Mouse (Mus musculus): Measurements from ENCODE around the gene Notch2. TPM values are rescaled to one million over a fixed set of nuclear protein-coding genes. Genes with fewer than 3 reads are reported as not detected.

Notch2 gene
- polyA plus RNA-seq, 1 experiment from 2014 or later: 35.7 TPM

- Histone ChIP-seq H3K4me1 (replicated peaks) (no peaks in the 10 kb centered on the region), H3K4me2 (no peak overlapping the region), H3K36me3 (peaks cover 99% of the 10 kb centered on the region), H3K9ac (replicated peaks) (no peak overlapping the region), H3K27ac (no peak overlapping the region), H3K27me3 (no peaks in the 10 kb centered on the region), H3K4me3 (replicated peaks) (no peak overlapping the region), H3K9me3 (no peaks in the 10 kb centered on the region)
- no peak for ATAC-seq (ENCODE audit: insufficient number of reproducible peaks, insufficient read depth, low FRiP score, low TSS enrichment, low read depth)
- WGBS: 92% methylated on average over 13 of the region's 13 CpGs
Observed at GRCm38 (mm10) chr3:98142862-98143261, 129.5 kb downstream of the Notch2 start.

- Histone ChIP-seq H3K9ac (replicated peaks) (no peak overlapping the region), H3K27me3 (no peaks in the 10 kb centered on the region), H3K4me2 (no peak overlapping the region), H3K27ac (no peak overlapping the region), H3K36me3 (peaks cover 93% of the 10 kb centered on the region), H3K4me3 (replicated peaks) (no peak overlapping the region), H3K9me3 (no peaks in the 10 kb centered on the region), H3K4me1 (replicated peaks) (no peaks in the 10 kb centered on the region)
- ATAC-seq (ENCODE audit: insufficient number of reproducible peaks, insufficient read depth, low FRiP score, low TSS enrichment, low read depth): no peak
- 86% methylated on average over 10 of the region's 10 CpGs for WGBS
Observed at GRCm38 (mm10) chr3:98145204-98145603, 131.9 kb downstream of the Notch2 start.

- H3K27ac ChIP-seq: no peak overlapping the region
- WGBS: 96% methylated on average over 29 of the region's 29 CpGs
- no peaks in the 10 kb centered on the region for H3K9me3 ChIP-seq
- peaks cover 84% of the 10 kb centered on the region for H3K36me3 ChIP-seq
- no peak overlapping the region for H3K4me2 ChIP-seq
- no peaks in the 10 kb centered on the region for H3K4me1 ChIP-seq (replicated peaks)
- H3K27me3 ChIP-seq: no peaks in the 10 kb centered on the region
- ATAC-seq (ENCODE audit: insufficient number of reproducible peaks, insufficient read depth, low FRiP score, low TSS enrichment, low read depth): no peak
- no peak overlapping the region for H3K9ac ChIP-seq (replicated peaks)
- H3K4me3 ChIP-seq (replicated peaks): no peak overlapping the region
Observed at GRCm38 (mm10) chr3:98146471-98147410, 133.4 kb downstream of the Notch2 start.

- 95% methylated on average over 14 of the region's 14 CpGs for WGBS
Observed at GRCm38 (mm10) chr3:98147706-98148105, 134.4 kb downstream of the Notch2 start.

GRCm38 (mm10) chr3:98149881-98150280 is 136.6 kb downstream of the Notch2 start:
- Histone ChIP-seq H3K4me1 (replicated peaks) (no peaks in the 10 kb centered on the region), H3K4me3 (replicated peaks) (no peak overlapping the region), H3K36me3 (peaks cover 52% of the 10 kb centered on the region), H3K27me3 (no peaks in the 10 kb centered on the region), H3K27ac (no peak overlapping the region), H3K9me3 (no peaks in the 10 kb centered on the region), H3K9ac (replicated peaks) (no peak overlapping the region), H3K4me2 (no peak overlapping the region)
- WGBS: 96% methylated on average over 11 of the region's 11 CpGs
- ATAC-seq (ENCODE audit: insufficient number of reproducible peaks, insufficient read depth, low FRiP score, low TSS enrichment, low read depth): no peak

More at GRCm38 (mm10) chr3:98147706-98148105, 134.4 kb downstream of the Notch2 start:
- Histone ChIP-seq H3K36me3 (peaks cover 74% of the 10 kb centered on the region), H3K9ac (replicated peaks) (no peak overlapping the region), H3K4me2 (no peak overlapping the region), H3K27ac (no peak overlapping the region), H3K4me1 (replicated peaks) (no peaks in the 10 kb centered on the region), H3K27me3 (no peaks in the 10 kb centered on the region), H3K4me3 (replicated peaks) (no peak overlapping the region), H3K9me3 (no peaks in the 10 kb centered on the region)
- ATAC-seq (ENCODE audit: insufficient number of reproducible peaks, insufficient read depth, low FRiP score, low TSS enrichment, low read depth): no peak

- Histone ChIP-seq H3K27ac (no peak overlapping the region), H3K4me2 (no peak overlapping the region), H3K9me3 (no peaks in the 10 kb centered on the region), H3K27me3 (no peaks in the 10 kb centered on the region), H3K9ac (replicated peaks) (no peak overlapping the region), H3K4me3 (replicated peaks) (no peak overlapping the region), H3K36me3 (peaks cover 41% of the 10 kb centered on the region), H3K4me1 (replicated peaks) (no peaks in the 10 kb centered on the region)
- ATAC-seq (ENCODE audit: insufficient number of reproducible peaks, insufficient read depth, low FRiP score, low TSS enrichment, low read depth): no peak
- 88% methylated on average over 10 of the region's 10 CpGs for WGBS
Observed at GRCm38 (mm10) chr3:98151016-98151415, 137.7 kb downstream of the Notch2 start.

GRCm38 (mm10) chr3:98153460-98153859 is 140.1 kb downstream of the Notch2 start:
- ATAC-seq (ENCODE audit: insufficient number of reproducible peaks, insufficient read depth, low FRiP score, low TSS enrichment, low read depth): no peak
- no peak overlapping the region for H3K27ac ChIP-seq
- no peak overlapping the region for H3K4me2 ChIP-seq
- H3K9me3 ChIP-seq: no peaks in the 10 kb centered on the region
- H3K4me3 ChIP-seq (replicated peaks): no peak overlapping the region
- no peak overlapping the region for H3K9ac ChIP-seq (replicated peaks)
- no peaks in the 10 kb centered on the region for H3K4me1 ChIP-seq (replicated peaks)
- peaks cover 17% of the 10 kb centered on the region for H3K36me3 ChIP-seq
- no peaks in the 10 kb centered on the region for H3K27me3 ChIP-seq

GRCm38 (mm10) chr3:98156158-98156557 is 142.8 kb downstream of the Notch2 start:
- no peaks in the 10 kb centered on the region; the same call in 1 of the 2 replicates for H3K36me3 ChIP-seq
- no peaks in the 10 kb centered on the region for H3K9me3 ChIP-seq
- no peak overlapping the region for H3K9ac ChIP-seq (replicated peaks)
- peaks cover 6% of the 10 kb centered on the region; the same call in 1 of the 2 replicates for H3K4me1 ChIP-seq (replicated peaks)
- no peak overlapping the region for H3K27ac ChIP-seq
- no peaks in the 10 kb centered on the region for H3K27me3 ChIP-seq
- ATAC-seq (ENCODE audit: insufficient number of reproducible peaks, insufficient read depth, low FRiP score, low TSS enrichment, low read depth): no peak
- no peak overlapping the region for H3K4me2 ChIP-seq
- H3K4me3 ChIP-seq (replicated peaks): no peak overlapping the region
- 56% methylated on average over 4 of the region's 4 CpGs for WGBS

GRCm38 (mm10) chr3:98157073-98157472 is 143.7 kb downstream of the Notch2 start:
- no peak for ATAC-seq (ENCODE audit: insufficient number of reproducible peaks, insufficient read depth, low FRiP score, low TSS enrichment, low read depth)
- no peaks in the 10 kb centered on the region for H3K27me3 ChIP-seq
- H3K4me2 ChIP-seq: no peak overlapping the region
- H3K27ac ChIP-seq: no peak overlapping the region
- no peaks in the 10 kb centered on the region for H3K9me3 ChIP-seq
- H3K4me1 ChIP-seq (replicated peaks): peaks cover 6% of the 10 kb centered on the region; the same call in 1 of the 2 replicates
- WGBS: 86% methylated on average over 2 of the region's 2 CpGs
- no peak overlapping the region for H3K4me3 ChIP-seq (replicated peaks)
- H3K36me3 ChIP-seq: no peaks in the 10 kb centered on the region
- H3K9ac ChIP-seq (replicated peaks): no peak overlapping the region

GRCm38 (mm10) chr3:98157585-98157984 is 144.3 kb downstream of the Notch2 start:
- Histone ChIP-seq H3K9ac (replicated peaks) (no peak overlapping the region), H3K36me3 (no peaks in the 10 kb centered on the region), H3K27ac (no peak overlapping the region), H3K9me3 (no peaks in the 10 kb centered on the region), H3K27me3 (no peaks in the 10 kb centered on the region), H3K4me1 (replicated peaks) (peaks cover 6% of the 10 kb centered on the region; the same call in 1 of the 2 replicates), H3K4me2 (no peak overlapping the region), H3K4me3 (replicated peaks) (no peak overlapping the region)
- 68% methylated on average over 2 of the region's 2 CpGs for WGBS
- no peak for ATAC-seq (ENCODE audit: insufficient number of reproducible peaks, insufficient read depth, low FRiP score, low TSS enrichment, low read depth)

- no peaks in the 10 kb centered on the region for H3K36me3 ChIP-seq
- no peaks in the 10 kb centered on the region for H3K27me3 ChIP-seq
- H3K9ac ChIP-seq (replicated peaks): no peak overlapping the region
- no peak overlapping the region for H3K27ac ChIP-seq
- H3K4me3 ChIP-seq (replicated peaks): no peak overlapping the region
- no peak for ATAC-seq (ENCODE audit: insufficient number of reproducible peaks, insufficient read depth, low FRiP score, low TSS enrichment, low read depth)
- H3K4me1 ChIP-seq (replicated peaks): peaks cover 6% of the 10 kb centered on the region; the same call in 1 of the 2 replicates
- H3K9me3 ChIP-seq: no peaks in the 10 kb centered on the region
- no peak overlapping the region for H3K4me2 ChIP-seq
- WGBS: 79% methylated on average over 4 of the region's 4 CpGs
Observed at GRCm38 (mm10) chr3:98158646-98159045, 145.3 kb downstream of the Notch2 start.
